Mouse (Mus musculus) myocyte (in vitro differentiated cells): Measurements from ENCODE around the gene Gpr108. TPM values are rescaled to one million over a fixed set of nuclear protein-coding genes. Genes with fewer than 3 reads are reported as not detected.

ENCODE experiments used
- H3K27me3 ChIP-seq: one replicate; pipeline ENCODE4 v1.6.1; 2011; ENCODE audit not compliant: control insufficient read depth, insufficient read depth, insufficient read length
- H3K36me3 ChIP-seq: one replicate; pipeline ENCODE4 v1.6.1; 2011; ENCODE audit not compliant: control insufficient read depth, insufficient read depth
- H3K4me2 ChIP-seq: one replicate; pipeline ENCODE4 v1.6.1; 2011; ENCODE audit warnings: low read depth, control low read depth
- H3K4me3 ChIP-seq: one replicate; pipeline ENCODE4 v1.5.1; 2011; ENCODE audit warnings: mild to moderate bottlenecking, control low read depth, moderate library complexity
- H3K79me2 ChIP-seq: one replicate; pipeline ENCODE4 v1.6.1; 2011; ENCODE audit not compliant: control insufficient read depth, insufficient read depth
- H3ac ChIP-seq: one replicate; pipeline ENCODE4 v1.6.1; 2011; ENCODE audit not compliant: control insufficient read depth, insufficient read length
- CEBPB ChIP-seq: IDR thresholded peaks from 2 replicates; pipeline ENCODE4 v1.6.1; 2011; ENCODE audit warnings: mild to moderate bottlenecking, moderate library complexity; ENCODE audit not compliant: poor library complexity, insufficient read depth, severe bottlenecking
- E2F4 ChIP-seq: IDR thresholded peaks from one replicate; pipeline ENCODE4 v1.6.1; 2011; ENCODE audit warnings: mild to moderate bottlenecking, control low read depth, moderate library complexity; ENCODE audit not compliant: insufficient read depth
- MAX ChIP-seq: IDR thresholded peaks from one replicate; pipeline ENCODE4 v1.6.1; 2011; ENCODE audit warnings: low read depth, mild to moderate bottlenecking, control low read depth
- MYOD1 ChIP-seq, 3 experiments: IDR thresholded peaks; one replicate each; pipeline ENCODE4 v1.6.1; 2011; ENCODE audit warnings: control low read depth in 2 of 3, low read depth in 2 of 3, mild to moderate bottlenecking in 2 of 3, moderate library complexity in 1 of 3; ENCODE audit not compliant: insufficient read length in 2 of 3, control insufficient read depth in 1 of 3
- MYOG ChIP-seq, 3 experiments: IDR thresholded peaks; one replicate each; pipeline ENCODE4 v1.6.1; 2011; ENCODE audit warnings: control low read depth in 2 of 3, low read depth in 2 of 3, mild to moderate bottlenecking in 2 of 3; ENCODE audit not compliant: insufficient read length in 2 of 3, control insufficient read depth in 1 of 3, insufficient read depth in 1 of 3
- POLR2A ChIP-seq: IDR thresholded peaks from one replicate; pipeline ENCODE4 v1.6.1; 2011; ENCODE audit warnings: low read depth, mild to moderate bottlenecking, control low read depth, moderate library complexity; ENCODE audit not compliant: insufficient read length
- POLR2AphosphoS2 ChIP-seq: IDR thresholded peaks from one replicate; pipeline ENCODE4 v1.6.1; 2011; ENCODE audit warnings: low read depth, control low read depth; ENCODE audit not compliant: insufficient read length
- REST ChIP-seq: IDR thresholded peaks from one replicate; pipeline ENCODE4 v1.6.1; 2011; ENCODE audit warnings: mild to moderate bottlenecking, control low read depth, moderate library complexity; ENCODE audit not compliant: insufficient read depth, insufficient read length
- SRF ChIP-seq: IDR thresholded peaks from one replicate; pipeline ENCODE4 v1.6.1; 2011; ENCODE audit warnings: low read depth; ENCODE audit not compliant: control insufficient read depth, insufficient read length
- TCF12 ChIP-seq: IDR thresholded peaks from one replicate; pipeline ENCODE4 v1.6.1; 2011; ENCODE audit warnings: mild to moderate bottlenecking, control low read depth; ENCODE audit not compliant: poor library complexity, insufficient read depth, severe bottlenecking
- TCF3 ChIP-seq: IDR thresholded peaks from one replicate; pipeline ENCODE4 v1.6.1; 2011; ENCODE audit warnings: low read depth, control low read depth; ENCODE audit not compliant: insufficient read length
- USF1 ChIP-seq: IDR thresholded peaks from one replicate; pipeline ENCODE4 v1.6.1; 2011; ENCODE audit warnings: low read depth, mild to moderate bottlenecking, control low read depth, moderate library complexity
- polyA plus RNA-seq: library from polyadenylated mRNA; unstranded; fragments of >200 nt; fragmentation: generic; extraction: Trizol; gene quantifications from one replicate; pipeline ENCODE4 v1.2.1, GENCODE M21; 2012; ENCODE audit warnings: missing spikeins

Gpr108 gene
- 53.9 TPM for polyA plus RNA-seq

GRCm38 (mm10) chr17:57248201-57248699 is at the start of gene Gpr108:
Gene Gpr108 (minus strand): TSS chr17:57248446.
- H3K27me3 ChIP-seq = no peaks in the 10 kb centered on the region
- peak within 1 kb of the TSS; percentile 24 for H3ac ChIP-seq
- H3K79me2 ChIP-seq = peaks cover 17% of the 10 kb centered on the region
- peaks cover 5% of the 10 kb centered on the region for H3K36me3 ChIP-seq
- peak within 1 kb of the TSS; percentile 79 for H3K4me3 ChIP-seq
- no peak for TF ChIP-seq E2F4
- peak in 1 of 3 experiments; percentile 26 for TF ChIP-seq MYOD1 (IDR thresholded peaks at IDR 0.05; ENCODE audit: control insufficient read depth in 1 of 3, insufficient read length in 2 of 3, low read depth in 2 of 3)
- peak in 1 of 3 experiments; percentile 36 for TF ChIP-seq MYOG (IDR thresholded peaks at IDR 0.05; ENCODE audit: control insufficient read depth in 1 of 3, insufficient read depth in 1 of 3, insufficient read length in 2 of 3, low read depth in 2 of 3)
- H3K4me2 ChIP-seq = peak within 1 kb of the TSS; percentile 100

GRCm38 (mm10) chr17:57297040-57297439 is 48.8 kb upstream of the Gpr108 start:
- no peak overlapping the region for H3K4me2 ChIP-seq
- H3K27me3 ChIP-seq = no peaks in the 10 kb centered on the region
- TF ChIP-seq USF1 (no peak), CEBPB (no peak), MAX (no peak), MYOD1 (IDR thresholded peaks at IDR 0.05; ENCODE audit: control insufficient read depth in 1 of 3, insufficient read length in 2 of 3, low read depth in 2 of 3) (no peak), E2F4 (no peak), POLR2AphosphoS2 (no peak), TCF3 (no peak), REST (no peak)
- no peaks in the 10 kb centered on the region for H3K36me3 ChIP-seq
- no peaks in the 10 kb centered on the region for H3K79me2 ChIP-seq
- H3ac ChIP-seq = no peak overlapping the region
- no peak overlapping the region for H3K4me3 ChIP-seq

GRCm38 (mm10) chr17:57295935-57296334 is 47.7 kb upstream of the Gpr108 start:
- Histone ChIP-seq H3K79me2 (no peaks in the 10 kb centered on the region), H3K4me3 (no peak overlapping the region), H3ac (no peak overlapping the region), H3K4me2 (no peak overlapping the region), H3K27me3 (no peaks in the 10 kb centered on the region), H3K36me3 (no peaks in the 10 kb centered on the region)
- TF ChIP-seq USF1 = no peak
- no peak for TF ChIP-seq CEBPB
- no peak for TF ChIP-seq SRF
- no peak for TF ChIP-seq MYOD1 (IDR thresholded peaks at IDR 0.05; ENCODE audit: control insufficient read depth in 1 of 3, insufficient read length in 2 of 3, low read depth in 2 of 3)
- TF ChIP-seq POLR2A = no peak
- TF ChIP-seq E2F4 = no peak
- no peak for TF ChIP-seq POLR2AphosphoS2
- no peak for TF ChIP-seq REST
- no peak for TF ChIP-seq MAX
- no peak for TF ChIP-seq TCF3
- no peak for TF ChIP-seq MYOG (IDR thresholded peaks at IDR 0.05; ENCODE audit: control insufficient read depth in 1 of 3, insufficient read depth in 1 of 3, insufficient read length in 2 of 3, low read depth in 2 of 3)
- no peak for TF ChIP-seq TCF12

GRCm38 (mm10) chr17:57292968-57293367 is 44.7 kb upstream of the Gpr108 start:
- Histone ChIP-seq H3ac (no peak overlapping the region), H3K36me3 (no peaks in the 10 kb centered on the region), H3K27me3 (no peaks in the 10 kb centered on the region), H3K4me3 (no peak overlapping the region), H3K4me2 (no peak overlapping the region), H3K79me2 (no peaks in the 10 kb centered on the region)
- TF ChIP-seq USF1 (no peak), TCF3 (no peak), MYOG (IDR thresholded peaks at IDR 0.05; ENCODE audit: control insufficient read depth in 1 of 3, insufficient read depth in 1 of 3, insufficient read length in 2 of 3, low read depth in 2 of 3) (no peak), CEBPB (no peak), E2F4 (no peak), REST (no peak), TCF12 (no peak), POLR2A (no peak), POLR2AphosphoS2 (no peak), MYOD1 (IDR thresholded peaks at IDR 0.05; ENCODE audit: control insufficient read depth in 1 of 3, insufficient read length in 2 of 3, low read depth in 2 of 3) (no peak), MAX (no peak)

- no peak overlapping the region for H3K4me3 ChIP-seq
- H3ac ChIP-seq = no peak overlapping the region
- H3K27me3 ChIP-seq = no peaks in the 10 kb centered on the region
- H3K79me2 ChIP-seq = no peaks in the 10 kb centered on the region
- TF ChIP-seq MYOD1 (IDR thresholded peaks at IDR 0.05; ENCODE audit: control insufficient read depth in 1 of 3, insufficient read length in 2 of 3, low read depth in 2 of 3) (no peak), TCF12 (no peak), REST (no peak), TCF3 (no peak), E2F4 (no peak), POLR2AphosphoS2 (no peak), POLR2A (no peak), MAX (no peak), SRF (no peak), CEBPB (no peak), MYOG (IDR thresholded peaks at IDR 0.05; ENCODE audit: control insufficient read depth in 1 of 3, insufficient read depth in 1 of 3, insufficient read length in 2 of 3, low read depth in 2 of 3) (no peak), USF1 (no peak)
- no peak overlapping the region for H3K4me2 ChIP-seq
- H3K36me3 ChIP-seq = no peaks in the 10 kb centered on the region
These were observed 44.1 kb upstream of the Gpr108 start for GRCm38 (mm10) chr17:57292302-57292701.
